Mouse (Mus musculus): ENCODE results near the gene Wwox. TPM values are rescaled to one million over a fixed set of nuclear protein-coding genes. Genes with fewer than 3 reads are reported as not detected.

Wwox gene
- polyA plus RNA-seq, 1 experiment, result 14.9 TPM

DNA sequence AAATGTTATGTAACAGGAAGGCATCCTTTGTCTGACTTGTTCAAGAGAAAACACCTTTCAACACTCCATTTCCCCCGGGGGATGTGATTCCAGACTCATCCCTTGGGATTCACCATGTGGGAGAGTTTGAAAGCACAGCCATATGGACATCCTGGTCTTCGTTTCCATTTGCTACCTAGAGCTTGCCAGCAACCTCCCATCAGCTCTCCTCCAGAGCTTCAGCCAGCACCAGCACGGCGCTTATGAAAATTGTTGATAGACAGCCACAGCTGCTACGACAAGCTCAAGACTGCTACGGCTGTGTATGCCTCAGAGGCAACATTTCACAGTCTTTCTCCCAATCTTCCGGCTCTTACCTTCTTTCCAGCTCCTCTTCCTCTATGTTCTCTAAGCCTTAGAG, 484.2 kb downstream of the Wwox start:
- no peak overlapping the region for H3K4me3 ChIP-seq (ENCODE audit: control insufficient read depth, low read depth, low read length)
- no peak overlapping the region for H3K27ac ChIP-seq (ENCODE audit: control insufficient read depth, insufficient read depth, low read depth, low read length)
- H3K36me3 ChIP-seq (ENCODE audit: control insufficient read depth, insufficient read depth, low read length), result no peaks in the 10 kb centered on the region
- TF ChIP-seq CTCF (IDR thresholded peaks at IDR 0.05; ENCODE audit: control insufficient read depth, insufficient read depth, insufficient replicate concordance, low read depth, low read length) (no peak), POLR2A (IDR thresholded peaks at IDR 0.05; ENCODE audit: control insufficient read depth, low read depth, low read length) (no peak)
- H3K27me3 ChIP-seq (ENCODE audit: control insufficient read depth, insufficient read depth, low read length), result no peaks in the 10 kb centered on the region
- H3K4me1 ChIP-seq (ENCODE audit: control insufficient read depth, insufficient read depth, low read length), result peaks cover 7% of the 10 kb centered on the region

DNA sequence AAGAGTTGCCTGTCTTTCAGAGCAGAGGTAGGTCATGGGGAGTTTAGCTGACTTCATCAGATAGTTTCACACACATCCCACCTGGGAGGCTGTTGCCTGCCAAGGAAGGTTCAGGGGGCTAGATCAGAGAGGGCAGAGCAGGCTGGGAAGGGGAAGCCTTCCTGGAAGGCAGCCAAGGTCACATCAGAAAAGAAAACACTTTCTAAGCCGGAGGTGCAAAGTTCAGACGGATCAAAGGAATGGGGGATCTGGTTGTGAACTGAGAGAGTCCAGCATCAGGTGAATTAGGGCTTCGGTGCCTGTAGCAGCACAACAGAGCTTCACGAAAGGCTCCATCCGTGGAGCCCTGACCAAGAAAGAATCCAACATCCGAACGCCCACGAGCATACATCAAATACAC, 488.0 kb downstream of the Wwox start:
- TF ChIP-seq CTCF (IDR thresholded peaks at IDR 0.05; ENCODE audit: control insufficient read depth, insufficient read depth, insufficient replicate concordance, low read depth, low read length) (no peak), POLR2A (IDR thresholded peaks at IDR 0.05; ENCODE audit: control insufficient read depth, low read depth, low read length) (no peak)
- Histone ChIP-seq H3K4me1 (ENCODE audit: control insufficient read depth, insufficient read depth, low read length) (peaks cover 9% of the 10 kb centered on the region), H3K36me3 (ENCODE audit: control insufficient read depth, insufficient read depth, low read length) (no peaks in the 10 kb centered on the region), H3K4me3 (ENCODE audit: control insufficient read depth, low read depth, low read length) (no peak overlapping the region), H3K27me3 (ENCODE audit: control insufficient read depth, insufficient read depth, low read length) (no peaks in the 10 kb centered on the region), H3K27ac (ENCODE audit: control insufficient read depth, insufficient read depth, low read depth, low read length) (no peak overlapping the region)

DNA sequence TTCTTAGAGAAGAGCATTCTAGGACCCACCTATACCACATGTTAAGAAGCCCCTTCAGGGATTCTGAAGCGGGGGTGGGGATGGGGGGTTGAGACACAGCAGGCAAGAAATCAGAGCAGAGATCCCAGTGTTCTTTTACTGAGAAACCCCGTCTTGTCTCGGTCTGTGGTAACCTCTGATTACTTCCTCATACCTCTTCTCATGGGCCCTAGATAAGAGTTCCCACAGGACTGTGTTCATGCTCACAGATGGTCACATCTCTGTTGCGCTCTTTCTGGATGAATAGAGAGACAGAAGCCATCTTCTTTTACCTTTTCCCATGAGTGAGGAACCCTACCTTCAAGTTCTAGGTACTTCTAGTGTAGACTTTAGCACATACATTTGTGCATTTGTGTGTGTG, 488.5 kb downstream of the Wwox start:
- no peak overlapping the region for H3K4me3 ChIP-seq (ENCODE audit: control insufficient read depth, low read depth, low read length)
- no peaks in the 10 kb centered on the region for H3K27me3 ChIP-seq (ENCODE audit: control insufficient read depth, insufficient read depth, low read length)
- no peaks in the 10 kb centered on the region for H3K36me3 ChIP-seq (ENCODE audit: control insufficient read depth, insufficient read depth, low read length)
- no peak overlapping the region for H3K27ac ChIP-seq (ENCODE audit: control insufficient read depth, insufficient read depth, low read depth, low read length)
- TF ChIP-seq CTCF (IDR thresholded peaks at IDR 0.05; ENCODE audit: control insufficient read depth, insufficient read depth, insufficient replicate concordance, low read depth, low read length) (no peak), POLR2A (IDR thresholded peaks at IDR 0.05; ENCODE audit: control insufficient read depth, low read depth, low read length) (no peak)
- peaks cover 9% of the 10 kb centered on the region for H3K4me1 ChIP-seq (ENCODE audit: control insufficient read depth, insufficient read depth, low read length)

- Histone ChIP-seq H3K4me1 (ENCODE audit: control insufficient read depth, insufficient read depth, low read length) (peaks cover 9% of the 10 kb centered on the region), H3K27me3 (ENCODE audit: control insufficient read depth, insufficient read depth, low read length) (no peaks in the 10 kb centered on the region), H3K27ac (ENCODE audit: control insufficient read depth, insufficient read depth, low read depth, low read length) (no peak overlapping the region), H3K36me3 (ENCODE audit: control insufficient read depth, insufficient read depth, low read length) (no peaks in the 10 kb centered on the region), H3K4me3 (ENCODE audit: control insufficient read depth, low read depth, low read length) (no peak overlapping the region)
- TF ChIP-seq POLR2A (IDR thresholded peaks at IDR 0.05; ENCODE audit: control insufficient read depth, low read depth, low read length) (no peak), CTCF (IDR thresholded peaks at IDR 0.05; ENCODE audit: control insufficient read depth, insufficient read depth, insufficient replicate concordance, low read depth, low read length) (no peak)
Measured at GRCm38 (mm10) chr8:114929597-114929996, 490.1 kb downstream of the Wwox start.

GRCm38 (mm10) chr8:114932071-114932630, 492.7 kb downstream of the Wwox start:
- Histone ChIP-seq H3K36me3 (ENCODE audit: control insufficient read depth, insufficient read depth, low read length) (no peaks in the 10 kb centered on the region), H3K27ac (ENCODE audit: control insufficient read depth, insufficient read depth, low read depth, low read length) (no peak overlapping the region), H3K27me3 (ENCODE audit: control insufficient read depth, insufficient read depth, low read length) (no peaks in the 10 kb centered on the region), H3K4me3 (ENCODE audit: control insufficient read depth, low read depth, low read length) (no peak overlapping the region), H3K4me1 (ENCODE audit: control insufficient read depth, insufficient read depth, low read length) (peaks cover 9% of the 10 kb centered on the region)
- TF ChIP-seq CTCF (IDR thresholded peaks at IDR 0.05; ENCODE audit: control insufficient read depth, insufficient read depth, insufficient replicate concordance, low read depth, low read length) (no peak), POLR2A (IDR thresholded peaks at IDR 0.05; ENCODE audit: control insufficient read depth, low read depth, low read length) (no peak)

DNA sequence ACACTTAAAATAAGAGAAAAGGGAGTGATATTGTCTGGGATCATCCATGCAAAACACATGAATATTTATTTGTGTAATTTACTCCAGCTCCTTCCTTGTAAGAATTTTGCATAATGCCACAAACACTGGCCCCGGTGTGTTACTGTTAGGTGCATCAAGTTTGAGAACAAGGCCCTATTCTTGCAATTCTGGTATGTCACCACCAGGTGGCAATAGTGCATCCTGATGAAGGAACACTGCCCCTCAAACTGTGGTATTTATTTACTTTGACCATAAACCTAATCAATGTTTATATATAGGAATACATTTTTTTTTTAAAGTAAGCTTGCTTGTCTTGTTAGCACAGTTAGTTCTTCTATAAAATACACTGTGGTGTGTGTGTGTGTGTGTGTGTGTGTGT, 493.8 kb downstream of the Wwox start:
- TF ChIP-seq POLR2A (IDR thresholded peaks at IDR 0.05; ENCODE audit: control insufficient read depth, low read depth, low read length) (no peak), CTCF (IDR thresholded peaks at IDR 0.05; ENCODE audit: control insufficient read depth, insufficient read depth, insufficient replicate concordance, low read depth, low read length) (peak; percentile 46; the same call in 1 of the 2 replicates)
- no peaks in the 10 kb centered on the region for H3K27me3 ChIP-seq (ENCODE audit: control insufficient read depth, insufficient read depth, low read length)
- H3K27ac ChIP-seq (ENCODE audit: control insufficient read depth, insufficient read depth, low read depth, low read length), result no peak overlapping the region
- no peak overlapping the region for H3K4me3 ChIP-seq (ENCODE audit: control insufficient read depth, low read depth, low read length)
- peaks cover 2% of the 10 kb centered on the region; the same call in 1 of the 2 replicates for H3K4me1 ChIP-seq (ENCODE audit: control insufficient read depth, insufficient read depth, low read length)
- no peaks in the 10 kb centered on the region for H3K36me3 ChIP-seq (ENCODE audit: control insufficient read depth, insufficient read depth, low read length)

DNA sequence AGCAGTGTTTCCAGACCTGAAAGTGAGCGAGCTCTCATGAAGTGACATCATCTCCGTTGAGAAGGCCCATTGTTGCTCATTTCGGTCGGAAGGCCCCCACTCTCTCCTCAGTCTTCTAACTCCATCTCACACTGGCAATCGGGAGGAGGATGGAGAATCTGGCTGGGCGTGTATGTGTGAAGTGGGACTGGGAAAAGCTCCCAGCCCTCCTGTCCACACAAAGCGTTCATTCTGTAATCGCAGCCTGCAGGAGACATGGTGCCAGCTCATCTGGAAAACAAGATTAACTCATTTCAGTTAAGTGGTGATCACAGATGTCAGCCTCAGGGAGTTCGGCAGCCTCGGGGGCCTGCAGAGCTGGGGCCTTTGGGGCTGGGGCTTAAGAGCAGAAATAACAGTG, 497.4 kb downstream of the Wwox start:
- Histone ChIP-seq H3K27ac (ENCODE audit: control insufficient read depth, insufficient read depth, low read depth, low read length) (no peak overlapping the region), H3K36me3 (ENCODE audit: control insufficient read depth, insufficient read depth, low read length) (no peaks in the 10 kb centered on the region), H3K4me1 (ENCODE audit: control insufficient read depth, insufficient read depth, low read length) (no peaks in the 10 kb centered on the region; the same call in 1 of the 2 replicates), H3K27me3 (ENCODE audit: control insufficient read depth, insufficient read depth, low read length) (no peaks in the 10 kb centered on the region), H3K4me3 (ENCODE audit: control insufficient read depth, low read depth, low read length) (no peak overlapping the region)
- TF ChIP-seq CTCF (IDR thresholded peaks at IDR 0.05; ENCODE audit: control insufficient read depth, insufficient read depth, insufficient replicate concordance, low read depth, low read length), result no peak
- no peak for TF ChIP-seq POLR2A (IDR thresholded peaks at IDR 0.05; ENCODE audit: control insufficient read depth, low read depth, low read length)
